Mouse (Mus musculus) small intestine, adult 2 months (tissue): ENCODE measurements around the gene Piezo1. TPM values are rescaled to one million over a fixed set of nuclear protein-coding genes. Genes with fewer than 3 reads are reported as not detected.

Experiments used
- H3K27ac ChIP-seq: fragments of 200-500 bp; 2 replicates; pipeline ENCODE4 v1.5.1; 2012; ENCODE audit warnings: low read depth, low read length, control low read depth, inconsistent platforms; ENCODE audit not compliant: insufficient read depth
- H3K27me3 ChIP-seq: fragments of 200-500 bp; 2 replicates; pipeline ENCODE4 v1.6.1; 2012; ENCODE audit warnings: mild to moderate bottlenecking, moderate library complexity, low read length, inconsistent platforms; ENCODE audit not compliant: control insufficient read depth, insufficient read depth
- H3K36me3 ChIP-seq: fragments of 200-500 bp; 2 replicates; pipeline ENCODE4 v1.6.1; 2012; ENCODE audit warnings: mild to moderate bottlenecking, low read length, control low read depth, inconsistent platforms; ENCODE audit not compliant: control insufficient read depth, insufficient read depth
- H3K4me1 ChIP-seq: fragments of 200-500 bp; 2 replicates; pipeline ENCODE4 v1.6.1; 2012; ENCODE audit warnings: low read length, inconsistent platforms, mixed read lengths; ENCODE audit not compliant: control insufficient read depth, insufficient read depth, insufficient read length
- H3K4me3 ChIP-seq: fragments of 200-500 bp; 2 replicates; pipeline ENCODE4 v1.5.1; 2012; ENCODE audit warnings: low read depth, mild to moderate bottlenecking, control low read depth, inconsistent platforms, low read length, moderate library complexity
- CTCF ChIP-seq: fragments of 200-500 bp; IDR thresholded peaks from 2 replicates; pipeline ENCODE4 v1.5.1; 2012; ENCODE audit warnings: low read depth, mild to moderate bottlenecking, control low read depth, inconsistent platforms, low read length, moderate library complexity, mixed read lengths; ENCODE audit not compliant: insufficient replicate concordance, insufficient read length; ENCODE audit errors: extremely low read depth
- POLR2A ChIP-seq: fragments of 200-500 bp; IDR thresholded peaks from 2 replicates; pipeline ENCODE4 v1.6.1; 2012; ENCODE audit warnings: low read depth, mild to moderate bottlenecking, control low read depth, inconsistent platforms, low read length, moderate library complexity
- WGBS: fragments of 180-500 bp; shearing (Covaris S2); methylation state at CpG from one replicate; pipeline ENCODE4 v1.1.7; 2018; 5-methylcytosine and 5-hydroxymethylcytosine counted together
- polyA plus RNA-seq: library from polyadenylated mRNA; depleted of rRNA; stranded (reverse); fragments of >200 nt; gene quantifications from 2 replicates; pipeline ENCODE4 v1.2.3, GENCODE M21; 2012; rRNA removed

Gene Piezo1
- polyA plus RNA-seq, 1 experiment, result 36.4 TPM

- Histone ChIP-seq H3K4me1 (peaks cover 7% of the 10 kb centered on the region), H3K27me3 (no peaks in the 10 kb centered on the region), H3K27ac (no peak overlapping the region), H3K36me3 (peaks cover 11% of the 10 kb centered on the region), H3K4me3 (no peak overlapping the region)
- WGBS, result 97% methylated on average over 16 of the region's 16 CpGs
- TF ChIP-seq POLR2A (no peak), CTCF (no peak)
Measured at GRCm38 (mm10) chr8:122439336-122439735, 111.8 kb downstream of the Piezo1 start.

- Histone ChIP-seq H3K27me3 (no peaks in the 10 kb centered on the region), H3K4me1 (peaks cover 9% of the 10 kb centered on the region), H3K36me3 (peaks cover 11% of the 10 kb centered on the region), H3K27ac (peak overlapping the region; percentile 27; the same call in 1 of the 2 replicates), H3K4me3 (peak overlapping the region; percentile 32)
- 91% methylated on average over 13 of the region's 13 CpGs for WGBS
- TF ChIP-seq CTCF (no peak), POLR2A (no peak)
Measured at GRCm38 (mm10) chr8:122437708-122438331, 113.3 kb downstream of the Piezo1 start.

DNA sequence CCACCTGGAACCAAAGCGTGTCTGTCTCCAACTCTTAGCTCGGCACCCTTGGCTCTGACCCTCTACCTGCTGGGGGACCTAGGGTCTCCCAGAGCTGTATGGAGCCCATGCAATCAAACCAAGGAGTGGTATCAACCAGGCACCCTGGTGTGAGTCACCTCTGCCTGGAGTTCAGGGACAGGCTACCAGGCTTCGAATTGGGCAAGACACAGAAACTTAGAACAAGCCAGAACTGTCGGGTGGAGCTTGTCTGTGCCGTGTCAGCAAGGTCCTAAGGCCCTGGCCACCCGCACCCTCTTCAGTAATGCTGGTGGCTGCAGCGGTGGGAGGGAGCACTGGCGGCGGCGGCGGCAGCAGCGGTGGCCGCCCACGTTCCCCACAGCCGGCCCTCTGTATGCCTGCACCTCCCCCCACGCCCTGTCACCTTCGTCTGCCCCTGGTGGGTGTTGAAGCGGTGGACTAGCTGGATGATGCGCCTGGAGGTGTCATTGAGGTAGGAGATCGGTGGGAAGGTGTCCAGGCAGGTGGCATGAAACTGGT is 114.5 kb downstream of the Piezo1 start:
- no peaks in the 10 kb centered on the region for H3K27me3 ChIP-seq
- H3K27ac ChIP-seq, result no peak overlapping the region
- 85% methylated on average over 20 of the region's 20 CpGs for WGBS
- peak overlapping the region; percentile 3; the same call in 1 of the 2 replicates for H3K4me3 ChIP-seq
- H3K4me1 ChIP-seq, result peaks cover 11% of the 10 kb centered on the region
- peaks cover 11% of the 10 kb centered on the region for H3K36me3 ChIP-seq
- TF ChIP-seq POLR2A, result no peak
- no peak for TF ChIP-seq CTCF

DNA sequence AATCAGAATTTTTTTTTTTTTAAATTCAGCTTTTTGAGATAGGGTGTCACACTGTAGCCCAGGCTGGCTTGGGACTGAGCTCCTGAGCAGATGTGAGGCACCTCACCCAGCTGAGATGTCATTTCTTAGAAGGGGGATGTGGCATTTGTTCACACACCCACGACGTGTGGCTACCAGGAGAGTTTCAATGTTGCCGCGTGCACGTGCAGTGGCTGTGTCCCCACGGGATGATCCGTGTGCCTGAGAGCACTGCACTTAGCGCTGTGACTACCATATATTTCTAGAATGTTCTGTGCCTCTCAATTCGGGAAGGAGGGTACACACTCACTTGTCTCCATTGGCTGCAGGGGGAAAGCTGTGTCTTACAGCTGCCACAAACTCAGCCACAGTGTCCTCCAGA is 115.0 kb downstream of the Piezo1 start:
- Histone ChIP-seq H3K4me1 (peaks cover 15% of the 10 kb centered on the region), H3K4me3 (no peak overlapping the region), H3K27me3 (no peaks in the 10 kb centered on the region), H3K36me3 (peaks cover 11% of the 10 kb centered on the region), H3K27ac (no peak overlapping the region)
- WGBS, result 92% methylated on average over 9 of the region's 9 CpGs
- TF ChIP-seq POLR2A (no peak), CTCF (no peak)

- WGBS, result 89% methylated on average over 6 of the region's 6 CpGs
- Histone ChIP-seq H3K4me3 (no peak overlapping the region), H3K36me3 (peaks cover 11% of the 10 kb centered on the region), H3K27me3 (no peaks in the 10 kb centered on the region), H3K4me1 (peaks cover 15% of the 10 kb centered on the region), H3K27ac (no peak overlapping the region)
- TF ChIP-seq CTCF, result peak; percentile 49; the same call in 1 of the 2 replicates
- no peak for TF ChIP-seq POLR2A
Measured at GRCm38 (mm10) chr8:122435375-122435774, 115.8 kb downstream of the Piezo1 start.

- Histone ChIP-seq H3K4me3 (peak overlapping the region; percentile 93), H3K27me3 (no peaks in the 10 kb centered on the region), H3K36me3 (peaks cover 11% of the 10 kb centered on the region), H3K4me1 (peaks cover 15% of the 10 kb centered on the region), H3K27ac (peak overlapping the region; percentile 85)
- TF ChIP-seq POLR2A (no peak), CTCF (no peak)
- WGBS, result 60% methylated on average over 11 of the region's 11 CpGs
Measured at GRCm38 (mm10) chr8:122433269-122433905, 117.7 kb downstream of the Piezo1 start.

GRCm38 (mm10) chr8:122432443-122433268 is 118.5 kb downstream of the Piezo1 start, which contains the start of gene Cyba:
Gene Cyba (minus strand): TSS chr8:122432930.
- H3K27ac ChIP-seq, result peak within 1 kb of the TSS; percentile 85
- 2% methylated on average over 45 of the region's 45 CpGs for WGBS
- no peaks in the 10 kb centered on the region for H3K27me3 ChIP-seq
- peak within 1 kb of the TSS; percentile 93 for H3K4me3 ChIP-seq
- H3K4me1 ChIP-seq, result peaks cover 15% of the 10 kb centered on the region
- H3K36me3 ChIP-seq, result peaks cover 10% of the 10 kb centered on the region
- no peak for TF ChIP-seq CTCF
- TF ChIP-seq POLR2A, result peak; percentile 29

Other genes with a start within 250 kb of the Piezo1 start
- 0.09 and 0.13 TPM in 2 replicates for gene Trhr2, start 190.6 kb downstream of the Piezo1 start, polyA plus RNA-seq
- 13.6 and 23.3 TPM in 2 replicates for gene Zc3h18, start 174.7 kb downstream of the Piezo1 start, polyA plus RNA-seq
- 0.30 and 0.81 TPM in 2 replicates for gene Il17c, start 129.3 kb downstream of the Piezo1 start, polyA plus RNA-seq
- 127 and 242 TPM in 2 replicates for gene Cyba, start 118.4 kb downstream of the Piezo1 start, polyA plus RNA-seq
- gene Mvd, start 107.9 kb downstream of the Piezo1 start, polyA plus RNA-seq, result 18.8 and 30.5 TPM in 2 replicates
- gene Snai3, start 90.6 kb downstream of the Piezo1 start, polyA plus RNA-seq, result 2.2 and 3.4 TPM in 2 replicates
- 35.7 and 44.9 TPM in 2 replicates for gene Rnf166, start 75.3 kb downstream of the Piezo1 start, polyA plus RNA-seq
- gene Ctu2, start 75.2 kb downstream of the Piezo1 start, polyA plus RNA-seq, result 20.9 and 31.8 TPM in 2 replicates
- gene Cdt1, start 16.7 kb upstream of the Piezo1 start, polyA plus RNA-seq, result 26.8 and 64.8 TPM in 2 replicates
- 327 and 537 TPM in 2 replicates for gene Aprt, start 25.6 kb upstream of the Piezo1 start, polyA plus RNA-seq
- 9.7 and 20.4 TPM in 2 replicates for gene Galns, start 60.1 kb upstream of the Piezo1 start, polyA plus RNA-seq
- gene Trappc2l, start 60.3 kb upstream of the Piezo1 start, polyA plus RNA-seq, result 59.9 and 161 TPM in 2 replicates
- gene Pabpn1l, start 71.4 kb upstream of the Piezo1 start, polyA plus RNA-seq, result not detected in 2 replicates
- gene Cbfa2t3, start 147.8 kb upstream of the Piezo1 start, polyA plus RNA-seq, result 12.4 and 14.8 TPM in 2 replicates
- gene Acsf3, start 224.2 kb upstream of the Piezo1 start, polyA plus RNA-seq, result 15.0 and 34.1 TPM in 2 replicates